Mouse (Mus musculus): Measurements from ENCODE around the gene Plscr4.

The Plscr4 gene

DNA sequence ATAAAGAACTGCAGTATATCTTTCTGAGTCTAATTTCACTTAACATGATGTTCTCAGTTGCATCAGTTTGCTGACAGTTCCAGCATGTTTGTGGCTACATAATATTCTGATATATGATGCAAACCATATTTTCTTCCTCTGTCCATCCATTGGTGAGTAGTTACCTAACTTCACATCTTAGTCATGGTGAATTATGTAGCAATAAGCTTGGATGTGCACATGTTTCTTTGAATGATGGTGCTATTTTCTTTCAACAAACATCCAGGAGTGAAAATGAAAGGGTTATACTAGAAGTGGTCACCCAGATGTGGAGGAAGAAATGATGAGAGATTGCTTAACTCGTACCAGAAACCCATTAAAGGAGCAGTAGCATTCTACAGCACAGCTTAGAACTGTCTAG, 47.7 kb downstream of the Plscr4 start:
- DNase-seq (ENCODE audit: low read depth in 2 of 2, low spot score in 2 of 2): no peak

DNA sequence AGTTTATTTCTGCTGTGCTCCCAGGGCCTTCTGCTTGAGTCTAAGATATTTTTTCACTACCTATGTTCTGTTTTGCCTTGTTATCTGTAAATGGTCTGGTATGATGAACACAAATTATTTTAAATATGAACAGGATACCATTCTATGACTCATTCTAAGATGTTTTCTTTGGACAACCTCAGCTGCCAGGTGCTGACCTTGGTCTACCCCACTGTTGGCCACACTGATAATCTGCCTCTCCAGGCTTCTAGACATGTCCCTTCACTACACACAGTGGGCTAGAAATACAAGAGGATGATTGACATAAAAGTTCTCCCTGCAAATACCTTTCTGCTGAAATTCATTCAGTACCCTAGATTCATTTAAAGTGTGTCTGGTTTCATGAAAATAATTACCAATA, 54.5 kb downstream of the Plscr4 start:
- no peak for DNase-seq (ENCODE audit: low read depth in 2 of 2, low spot score in 2 of 2)

DNA sequence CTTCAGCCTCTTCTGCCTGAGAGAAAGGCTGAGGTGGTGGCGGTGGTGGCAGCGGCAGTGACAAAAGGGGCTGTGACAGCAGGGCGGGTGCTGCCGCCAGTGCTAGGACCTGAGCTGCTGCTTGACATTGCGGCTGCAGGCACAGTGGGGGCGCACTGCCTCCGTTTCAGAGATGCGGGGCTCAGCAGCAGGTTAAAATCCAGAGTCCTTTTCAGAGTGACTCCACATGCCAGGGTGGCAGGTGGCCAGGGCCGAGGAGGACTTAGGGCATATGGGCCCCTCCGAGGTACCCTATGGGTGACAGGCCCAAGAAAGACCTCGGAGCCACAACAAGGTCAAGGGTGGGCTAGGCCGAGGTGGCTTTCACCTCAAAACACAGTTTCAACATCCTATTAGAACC, 59.9 kb downstream of the Plscr4 start:
- no peak for DNase-seq (ENCODE audit: low read depth in 2 of 2, low spot score in 2 of 2)

DNA sequence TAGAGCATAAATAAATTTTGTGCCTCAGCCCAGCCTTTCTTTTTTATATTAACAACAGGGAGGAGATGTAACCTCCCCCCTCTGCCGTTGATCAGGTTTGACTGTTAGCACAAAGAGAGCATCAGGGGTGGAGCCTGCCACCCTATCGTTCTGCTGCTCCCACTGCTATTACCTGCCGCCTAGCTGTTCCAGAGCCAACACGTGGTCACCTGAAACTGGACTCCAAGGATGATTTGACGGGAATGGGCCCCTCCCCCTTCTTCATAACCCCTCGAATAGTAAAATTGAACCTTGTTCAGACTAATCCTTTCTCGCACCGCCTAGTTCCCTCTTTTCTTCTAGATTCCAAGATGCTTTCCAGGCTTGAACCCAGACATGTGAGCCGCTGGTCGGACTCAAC, 63.6 kb downstream of the Plscr4 start:
- no peak for DNase-seq (ENCODE audit: low read depth in 2 of 2, low spot score in 2 of 2)

DNA sequence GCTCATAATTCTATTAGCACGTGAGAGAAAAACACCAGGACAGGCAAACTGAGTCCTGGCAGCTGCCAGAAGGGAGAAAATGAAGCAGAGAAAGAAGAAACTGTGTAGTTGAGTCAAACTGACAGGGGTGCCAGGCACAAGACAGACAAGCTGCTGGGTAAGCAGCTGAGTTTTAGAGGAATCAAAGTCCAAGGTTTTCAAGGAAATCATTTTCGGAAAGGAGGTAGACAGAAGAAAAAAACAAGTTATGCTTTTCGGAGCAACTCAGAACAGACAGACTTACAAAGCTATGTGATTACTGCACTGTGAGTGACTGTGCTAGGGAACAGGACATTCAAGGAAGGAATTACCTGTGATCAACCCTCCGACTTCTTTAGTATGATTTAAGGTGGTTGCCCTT, 67.3 kb downstream of the Plscr4 start:
- no peak for DNase-seq (ENCODE audit: low read depth in 2 of 2, low spot score in 2 of 2)

DNA sequence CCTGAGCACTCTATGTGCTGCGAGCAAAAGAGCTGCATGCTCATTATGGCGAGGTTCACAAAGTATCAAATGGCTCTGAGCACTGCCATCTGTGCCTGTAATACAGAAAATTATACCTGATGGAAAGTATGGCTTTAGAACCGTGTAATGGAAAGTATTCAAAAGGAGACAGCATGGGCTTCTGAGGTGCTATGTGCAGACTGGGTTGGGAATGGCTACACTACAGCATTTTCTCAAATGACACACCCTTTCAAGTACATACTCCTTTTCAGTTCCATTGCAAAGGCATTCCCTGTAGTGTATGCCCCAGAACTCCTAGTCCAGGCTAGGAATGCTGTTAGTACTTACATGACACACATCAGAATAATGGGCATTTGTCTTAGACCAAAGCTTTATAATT, 72.9 kb downstream of the Plscr4 start:
- DNase-seq (ENCODE audit: low read depth in 2 of 2, low spot score in 2 of 2): no peak

DNA sequence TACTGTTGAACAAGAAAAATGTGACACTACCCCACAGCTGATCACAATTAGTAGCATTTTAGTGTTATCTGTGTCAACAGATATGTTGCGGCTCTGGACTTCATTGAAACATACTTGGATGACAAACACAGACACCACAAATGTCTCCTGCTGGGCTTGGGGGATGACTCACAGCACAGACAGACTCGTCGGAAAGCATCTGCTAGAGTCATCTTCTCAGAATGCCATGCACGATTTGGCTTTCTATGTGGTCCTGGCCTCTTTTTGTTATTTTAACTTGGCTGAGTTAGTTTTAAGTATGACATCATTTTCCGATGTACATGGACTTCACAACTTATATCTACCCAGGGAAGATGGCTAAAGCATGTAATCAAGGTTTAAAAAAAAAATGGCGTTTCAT, 80.6 kb downstream of the Plscr4 start:
- no peak for DNase-seq (ENCODE audit: low read depth in 2 of 2, low spot score in 2 of 2)

DNA sequence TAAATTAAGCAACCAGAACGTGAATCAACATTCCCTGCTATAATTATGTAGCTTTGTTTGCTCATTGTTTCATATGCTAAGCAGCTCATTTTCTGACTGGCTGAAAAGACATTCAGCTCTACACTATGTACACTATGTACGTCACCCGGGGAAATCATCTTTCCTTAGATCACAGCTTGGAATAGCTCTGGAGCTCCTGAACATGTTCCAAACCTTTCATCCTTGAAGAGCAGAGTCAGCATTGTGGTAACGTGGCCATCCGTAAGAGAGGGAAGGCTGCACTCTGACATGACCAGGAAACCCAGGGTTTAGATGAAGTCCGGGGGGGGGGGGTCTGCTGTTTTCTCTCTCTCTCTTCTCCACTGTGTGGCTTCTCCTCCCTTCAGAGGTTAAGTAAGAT, 81.0 kb downstream of the Plscr4 start:
- no peak for DNase-seq (ENCODE audit: low read depth in 2 of 2, low spot score in 2 of 2)

Data from CD8-positive naive resting alpha-beta T cell, adult 2 months (primary cell).